Mouse (Mus musculus) ovary, postnatal 14 days (tissue): ENCODE measurements at regions not wholly inside any gene's neighbourhood (a gene's known extent, or its start where the extent isn't known, plus 50 kb on each side); places are given as distances from the start of the nearest gene placed in this dataset.
A peak's percentile ranks its signal among the peaks of the same experiment; 100 is the strongest.

Source experiments
- DNase-seq: peaks from one replicate; pipeline ENCODE4 v3.0.0; 2022; ENCODE audit warnings: low spot score

GRCm38 (mm10) chr16:13487659-13488058, 180.3 kb downstream of the Parn start:
- DNase-seq, result no peak

- peak; percentile 18 for DNase-seq
Measured at GRCm38 (mm10) chr16:13486571-13486970, 181.4 kb downstream of the Parn start.

GRCm38 (mm10) chr16:13480221-13480620, 187.7 kb downstream of the Parn start:
- no peak for DNase-seq

- no peak for DNase-seq
Measured at GRCm38 (mm10) chr16:13476653-13477052, 191.3 kb downstream of the Parn start.

GRCm38 (mm10) chr16:13474956-13475355, 193.0 kb downstream of the Parn start:
- no peak for DNase-seq

GRCm38 (mm10) chr16:13474274-13474673, 193.7 kb downstream of the Parn start:
- DNase-seq, result no peak

- no peak for DNase-seq
Measured at GRCm38 (mm10) chr16:13467139-13467538, 200.8 kb downstream of the Parn start.
